Mouse (Mus musculus): Measurements from ENCODE around the gene Ergic2. TPM values are rescaled to one million over a fixed set of nuclear protein-coding genes. Genes with fewer than 3 reads are reported as not detected.
A peak's percentile ranks its signal among the peaks of the same experiment; 100 is the strongest.

The Ergic2 gene
- 7.8 and 13.1 TPM in 2 replicates for polyA plus RNA-seq (2012; rRNA removed)

GRCm38 (mm10) chr6:148211897-148212680, at the start of gene Ergic2:
Ergic2 (minus strand) TSS chr6:148212374.
- 0 out of 2 replicates have a peak, but pooled peaks cover 2% of the 10 kb centered on the region for H3K36me3 ChIP-seq (ENCODE audit: control insufficient read depth, insufficient read depth, low read length)
- peak within 1 kb of the TSS; percentile 80 for H3K27ac ChIP-seq (ENCODE audit: insufficient read depth, low read depth, low read length)
- WGBS, result under 1% methylated on average over 61 of the region's 61 CpGs
- no peaks in the 10 kb centered on the region for H3K27me3 ChIP-seq (ENCODE audit: control insufficient read depth, insufficient read depth, low read length)
- H3K4me3 ChIP-seq (ENCODE audit: low read depth, low read length), result peak within 1 kb of the TSS; percentile 90
- TF ChIP-seq POLR2A (IDR thresholded peaks at IDR 0.05; ENCODE audit: low read depth, low read length) (peak; percentile 76), CTCF (IDR thresholded peaks at IDR 0.05; ENCODE audit: extremely low read depth, insufficient read length, insufficient replicate concordance, low read depth, low read length) (no peak)
- H3K4me1 ChIP-seq (ENCODE audit: control insufficient read depth, insufficient read depth, insufficient read length, low read length), result no peaks in the 10 kb centered on the region; the same call in 1 of the 2 replicates

- Histone ChIP-seq H3K4me1 (ENCODE audit: control insufficient read depth, insufficient read depth, insufficient read length, low read length) (no peaks in the 10 kb centered on the region), H3K36me3 (ENCODE audit: control insufficient read depth, insufficient read depth, low read length) (no peaks in the 10 kb centered on the region), H3K27me3 (ENCODE audit: control insufficient read depth, insufficient read depth, low read length) (no peaks in the 10 kb centered on the region), H3K4me3 (ENCODE audit: low read depth, low read length) (no peak overlapping the region), H3K27ac (ENCODE audit: insufficient read depth, low read depth, low read length) (no peak overlapping the region)
- no peak for TF ChIP-seq CTCF (IDR thresholded peaks at IDR 0.05; ENCODE audit: extremely low read depth, insufficient read length, insufficient replicate concordance, low read depth, low read length)
- no peak for TF ChIP-seq POLR2A (IDR thresholded peaks at IDR 0.05; ENCODE audit: low read depth, low read length)
- WGBS, result 95% methylated on average over 6 of the region's 6 CpGs
Measured at GRCm38 (mm10) chr6:148260729-148261101, 48.5 kb upstream of the Ergic2 start.

GRCm38 (mm10) chr6:148259979-148260728, 48.0 kb upstream of the Ergic2 start:
- Histone ChIP-seq H3K27ac (ENCODE audit: insufficient read depth, low read depth, low read length) (no peak overlapping the region), H3K27me3 (ENCODE audit: control insufficient read depth, insufficient read depth, low read length) (no peaks in the 10 kb centered on the region), H3K4me3 (ENCODE audit: low read depth, low read length) (no peak overlapping the region), H3K4me1 (ENCODE audit: control insufficient read depth, insufficient read depth, insufficient read length, low read length) (no peaks in the 10 kb centered on the region), H3K36me3 (ENCODE audit: control insufficient read depth, insufficient read depth, low read length) (no peaks in the 10 kb centered on the region)
- 71% methylated on average over 4 of the region's 4 CpGs for WGBS
- TF ChIP-seq POLR2A (IDR thresholded peaks at IDR 0.05; ENCODE audit: low read depth, low read length) (no peak), CTCF (IDR thresholded peaks at IDR 0.05; ENCODE audit: extremely low read depth, insufficient read length, insufficient replicate concordance, low read depth, low read length) (no peak)

- 87% methylated on average over 8 of the region's 8 CpGs for WGBS
- Histone ChIP-seq H3K27ac (ENCODE audit: insufficient read depth, low read depth, low read length) (no peak overlapping the region), H3K27me3 (ENCODE audit: control insufficient read depth, insufficient read depth, low read length) (no peaks in the 10 kb centered on the region), H3K36me3 (ENCODE audit: control insufficient read depth, insufficient read depth, low read length) (no peaks in the 10 kb centered on the region), H3K4me1 (ENCODE audit: control insufficient read depth, insufficient read depth, insufficient read length, low read length) (no peaks in the 10 kb centered on the region), H3K4me3 (ENCODE audit: low read depth, low read length) (no peak overlapping the region)
- TF ChIP-seq CTCF (IDR thresholded peaks at IDR 0.05; ENCODE audit: extremely low read depth, insufficient read length, insufficient replicate concordance, low read depth, low read length), result no peak
- TF ChIP-seq POLR2A (IDR thresholded peaks at IDR 0.05; ENCODE audit: low read depth, low read length), result no peak
Measured at GRCm38 (mm10) chr6:148259074-148259473, 46.9 kb upstream of the Ergic2 start.

GRCm38 (mm10) chr6:148257805-148258204, 45.6 kb upstream of the Ergic2 start:
- H3K4me1 ChIP-seq (ENCODE audit: control insufficient read depth, insufficient read depth, insufficient read length, low read length), result no peaks in the 10 kb centered on the region
- no peak overlapping the region for H3K27ac ChIP-seq (ENCODE audit: insufficient read depth, low read depth, low read length)
- TF ChIP-seq POLR2A (IDR thresholded peaks at IDR 0.05; ENCODE audit: low read depth, low read length) (no peak), CTCF (IDR thresholded peaks at IDR 0.05; ENCODE audit: extremely low read depth, insufficient read length, insufficient replicate concordance, low read depth, low read length) (no peak)
- H3K4me3 ChIP-seq (ENCODE audit: low read depth, low read length), result no peak overlapping the region
- H3K36me3 ChIP-seq (ENCODE audit: control insufficient read depth, insufficient read depth, low read length), result no peaks in the 10 kb centered on the region
- WGBS, result 83% methylated on average over 2 of the region's 2 CpGs
- H3K27me3 ChIP-seq (ENCODE audit: control insufficient read depth, insufficient read depth, low read length), result no peaks in the 10 kb centered on the region

GRCm38 (mm10) chr6:148256109-148256508, 43.9 kb upstream of the Ergic2 start:
- Histone ChIP-seq H3K4me3 (ENCODE audit: low read depth, low read length) (no peak overlapping the region), H3K27ac (ENCODE audit: insufficient read depth, low read depth, low read length) (no peak overlapping the region), H3K36me3 (ENCODE audit: control insufficient read depth, insufficient read depth, low read length) (no peaks in the 10 kb centered on the region), H3K4me1 (ENCODE audit: control insufficient read depth, insufficient read depth, insufficient read length, low read length) (no peaks in the 10 kb centered on the region), H3K27me3 (ENCODE audit: control insufficient read depth, insufficient read depth, low read length) (no peaks in the 10 kb centered on the region)
- TF ChIP-seq POLR2A (IDR thresholded peaks at IDR 0.05; ENCODE audit: low read depth, low read length), result no peak
- no peak for TF ChIP-seq CTCF (IDR thresholded peaks at IDR 0.05; ENCODE audit: extremely low read depth, insufficient read length, insufficient replicate concordance, low read depth, low read length)
- WGBS, result 90% methylated on average over 3 of the region's 3 CpGs

All from small intestine, adult 2 months (tissue).